Mouse (Mus musculus) midbrain, embryonic 16.5 days (tissue): ENCODE results near the gene Gm5431. TPM values are rescaled to one million over a fixed set of nuclear protein-coding genes. Genes with fewer than 3 reads are reported as not detected.
"Not testable (repeated sequence)": the region's sequence is repeated elsewhere in the genome, so short reads cannot be mapped to it uniquely, and the experiment has no call there.

Experiments
- ATAC-seq: fragments of 200-750 bp; cut with Nextera tagmentation; 2 replicates; pipeline ENCODE4 v1.8.0; 2017; ENCODE audit warnings: moderate TSS enrichment
- H3K27ac ChIP-seq: fragments of 300-500 bp; sonication (generic); 2 replicates; pipeline ENCODE4 v1.5.1; 2014; ENCODE audit warnings: mild to moderate bottlenecking, low read length, mixed read lengths
- H3K27me3 ChIP-seq: fragments of 300-500 bp; sonication (generic); 2 replicates; pipeline ENCODE4 v1.6.1; 2014; ENCODE audit warnings: low read depth, low read length, mixed read lengths; ENCODE audit not compliant: control insufficient read depth, insufficient read depth
- H3K36me3 ChIP-seq: fragments of 300-500 bp; sonication (generic); 2 replicates; pipeline ENCODE4 v1.6.1; 2014; ENCODE audit warnings: mild to moderate bottlenecking, low read length, moderate library complexity, mixed read lengths; ENCODE audit not compliant: control insufficient read depth, insufficient read depth
- H3K4me1 ChIP-seq: fragments of 300-500 bp; sonication (generic); 2 replicates; pipeline ENCODE4 v1.6.1; 2014; ENCODE audit warnings: mild to moderate bottlenecking, low read length, mixed read lengths; ENCODE audit not compliant: control insufficient read depth, insufficient read depth
- H3K4me2 ChIP-seq: fragments of 300-500 bp; sonication (generic); 2 replicates; pipeline ENCODE4 v1.6.1; 2014; ENCODE audit warnings: mild to moderate bottlenecking, low read length, mixed read lengths
- H3K4me3 ChIP-seq: fragments of 300-500 bp; sonication (generic); 2 replicates; pipeline ENCODE4 v1.5.1; 2014; ENCODE audit warnings: low read depth, mild to moderate bottlenecking, low read length, moderate library complexity, mixed read lengths
- H3K9ac ChIP-seq: fragments of 300-500 bp; sonication (generic); 2 replicates; pipeline ENCODE4 v1.6.1; 2014; ENCODE audit warnings: low read depth, low read length, mixed read lengths
- H3K9me3 ChIP-seq: fragments of 300-500 bp; sonication (generic); replicated peaks from 2 replicates; pipeline ENCODE4 v1.6.1; 2014; ENCODE audit warnings: mild to moderate bottlenecking, low read length, mixed read lengths; ENCODE audit not compliant: control insufficient read depth, poor library complexity, severe bottlenecking
- WGBS: fragments of 180-500 bp; shearing (Covaris S2); extraction: QIAGEN DNeasy Blood & Tissue Kit; methylation state at CpG from one replicate; pipeline ENCODE4 v1.1.7; 2014; 5-methylcytosine and 5-hydroxymethylcytosine counted together
- polyA plus RNA-seq: library from polyadenylated mRNA; unstranded; fragments of >200 nt; fragmentation: Nextera tagmentation; extraction: Ambion mirVana; gene quantifications from 2 replicates; pipeline ENCODE4 v1.2.1, GENCODE M21; 2015

The Gm5431 gene
- polyA plus RNA-seq: 0.15 and 0.20 TPM in 2 replicates

GRCm38 (mm10) chr11:48902021-48902420, at the start of gene Gm5431:
Gm5431 (minus strand) TSS chr11:48902214.
- H3K27me3 ChIP-seq: no peaks in the 10 kb centered on the region
- no peak for ATAC-seq
- H3K9ac ChIP-seq: no peak within 1 kb of the TSS
- no peaks in the 10 kb centered on the region for H3K36me3 ChIP-seq
- H3K4me2 ChIP-seq: no peak within 1 kb of the TSS
- no peaks in the 10 kb centered on the region for H3K4me1 ChIP-seq
- no peak within 1 kb of the TSS for H3K27ac ChIP-seq
- no peaks in the 10 kb centered on the region for H3K9me3 ChIP-seq
- WGBS: 74% methylated on average over 2 of the region's 2 CpGs
- no peak within 1 kb of the TSS for H3K4me3 ChIP-seq

DNA sequence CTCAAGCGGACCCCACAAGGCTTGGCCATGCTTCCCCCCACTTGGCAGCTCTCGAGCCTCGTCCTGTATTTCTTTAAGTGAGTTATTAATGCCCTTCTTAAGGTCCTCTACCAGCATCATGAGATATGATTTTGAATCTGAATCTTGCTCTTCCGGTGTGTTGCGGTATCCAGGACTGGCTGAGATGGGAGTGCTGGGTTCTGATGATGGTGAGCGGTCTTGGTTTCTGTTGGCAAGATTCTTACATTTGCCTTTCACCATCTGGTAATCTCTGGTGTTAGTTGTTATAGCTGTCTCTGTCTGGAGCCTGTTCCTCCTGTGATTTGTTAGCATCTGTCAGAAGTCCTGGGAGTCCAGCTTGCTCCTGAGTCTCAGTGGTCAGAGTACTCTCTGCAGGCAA, 44.1 kb upstream of the Gm5431 start, which contains the start of gene Psme2b:
TSS of gene Psme2b (minus strand) at position 101 of the 400 bp plus-strand sequence.
- WGBS: 92% methylated on average over 6 of the region's 6 CpGs
- not testable (repeated sequence) for ATAC-seq, H3K36me3 ChIP-seq

DNA sequence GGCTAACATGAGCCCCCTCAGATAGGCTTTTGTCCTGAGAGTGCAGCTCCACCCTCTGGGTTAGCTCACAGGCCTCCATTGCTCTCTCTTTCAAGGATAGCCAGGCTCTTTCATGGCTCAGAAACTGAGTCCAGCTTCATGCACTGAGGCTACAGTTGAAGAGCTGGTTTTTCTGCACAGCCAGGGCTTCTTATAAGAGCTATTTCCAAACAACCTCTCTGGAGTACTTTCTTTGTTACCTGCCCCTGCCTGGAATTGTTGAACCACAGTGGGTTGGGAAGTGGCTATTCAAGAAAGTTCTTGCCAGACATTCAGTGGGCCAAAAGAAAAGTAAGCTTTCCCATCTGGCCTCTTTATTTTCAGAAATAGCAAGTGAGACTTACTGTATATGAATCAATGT, 37.3 kb upstream of the Gm5431 start:
- H3K9me3 ChIP-seq, H3K4me2 ChIP-seq, ATAC-seq, H3K27me3 ChIP-seq, H3K4me1 ChIP-seq, H3K36me3 ChIP-seq, H3K4me3 ChIP-seq, H3K27ac ChIP-seq, H3K9ac ChIP-seq: not testable (repeated sequence)

More for the DNA sequence above, 44.1 kb upstream of the Gm5431 start, which contains the start of gene Psme2b:
- H3K9ac ChIP-seq, H3K9me3 ChIP-seq, H3K4me2 ChIP-seq, H3K27me3 ChIP-seq, H3K4me3 ChIP-seq, H3K4me1 ChIP-seq, H3K27ac ChIP-seq: not testable (repeated sequence)

DNA sequence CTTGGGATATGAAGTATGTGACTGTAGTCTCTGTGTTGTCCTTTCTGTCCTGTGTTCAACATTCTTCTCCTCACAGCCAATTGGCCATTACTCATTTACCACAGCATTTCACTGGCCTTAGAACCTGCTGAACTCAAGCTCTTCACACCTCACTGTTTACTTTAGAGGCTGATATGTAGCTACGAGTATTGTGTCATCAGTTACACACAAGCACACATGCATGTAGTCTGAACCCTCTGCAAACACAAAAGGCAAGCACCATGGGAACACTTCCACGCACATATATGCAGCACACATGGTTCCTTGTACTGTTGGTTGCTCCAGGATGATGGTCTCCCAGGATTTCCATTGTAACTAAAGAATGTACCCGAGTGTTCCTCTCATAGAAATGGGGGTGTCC, 33.3 kb upstream of the Gm5431 start:
- H3K9ac ChIP-seq, H3K27me3 ChIP-seq, H3K9me3 ChIP-seq, H3K4me1 ChIP-seq, H3K4me2 ChIP-seq, H3K27ac ChIP-seq, H3K36me3 ChIP-seq, H3K4me3 ChIP-seq, ATAC-seq: not testable (repeated sequence)
- WGBS: no CpG with 5 or more reads among the region's 3 CpGs

GRCm38 (mm10) chr11:48933923-48934322, 31.9 kb upstream of the Gm5431 start:
- ATAC-seq, H3K36me3 ChIP-seq: not testable (repeated sequence)
- 78% methylated on average over 1 of the region's 1 CpGs for WGBS

DNA sequence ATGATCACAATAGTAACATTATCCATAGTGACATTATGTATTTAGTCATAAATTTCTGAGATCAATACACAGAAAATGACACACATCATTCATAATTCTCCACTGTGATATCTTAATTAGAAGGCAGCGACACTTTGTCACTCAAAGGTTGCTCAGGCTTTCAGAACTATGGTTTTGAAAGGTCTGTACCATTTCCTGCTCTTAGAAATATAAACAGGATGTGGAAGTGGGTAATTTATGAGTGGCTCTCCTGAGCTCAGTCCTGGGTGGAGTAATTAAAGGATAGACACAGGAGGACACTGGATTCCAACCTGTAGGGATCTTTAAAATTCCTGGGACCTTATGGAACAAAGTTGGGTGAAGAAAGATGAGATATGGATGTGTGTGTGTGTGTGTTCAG, 31.4 kb upstream of the Gm5431 start:
- H3K27me3 ChIP-seq, ATAC-seq, H3K4me3 ChIP-seq, H3K27ac ChIP-seq, H3K9me3 ChIP-seq, H3K9ac ChIP-seq, H3K36me3 ChIP-seq, H3K4me1 ChIP-seq, H3K4me2 ChIP-seq: not testable (repeated sequence)
- 78% methylated on average over 1 of the region's 1 CpGs for WGBS

More at GRCm38 (mm10) chr11:48933923-48934322, 31.9 kb upstream of the Gm5431 start:
- H3K9ac ChIP-seq, H3K4me1 ChIP-seq, H3K27me3 ChIP-seq, H3K27ac ChIP-seq, H3K4me2 ChIP-seq, H3K9me3 ChIP-seq, H3K4me3 ChIP-seq: not testable (repeated sequence)

GRCm38 (mm10) chr11:48928068-48928467, 26.1 kb upstream of the Gm5431 start:
- H3K4me3 ChIP-seq, H3K9me3 ChIP-seq, H3K4me1 ChIP-seq, H3K27me3 ChIP-seq, H3K9ac ChIP-seq, ATAC-seq, H3K27ac ChIP-seq, H3K36me3 ChIP-seq, H3K4me2 ChIP-seq: not testable (repeated sequence)
- 92% methylated on average over 1 of the region's 1 CpGs for WGBS

GRCm38 (mm10) chr11:48926437-48926836, 24.4 kb upstream of the Gm5431 start:
- H3K36me3 ChIP-seq, H3K9ac ChIP-seq, H3K9me3 ChIP-seq, H3K4me2 ChIP-seq, H3K27ac ChIP-seq, ATAC-seq, H3K27me3 ChIP-seq, H3K4me1 ChIP-seq, H3K4me3 ChIP-seq: not testable (repeated sequence)

DNA sequence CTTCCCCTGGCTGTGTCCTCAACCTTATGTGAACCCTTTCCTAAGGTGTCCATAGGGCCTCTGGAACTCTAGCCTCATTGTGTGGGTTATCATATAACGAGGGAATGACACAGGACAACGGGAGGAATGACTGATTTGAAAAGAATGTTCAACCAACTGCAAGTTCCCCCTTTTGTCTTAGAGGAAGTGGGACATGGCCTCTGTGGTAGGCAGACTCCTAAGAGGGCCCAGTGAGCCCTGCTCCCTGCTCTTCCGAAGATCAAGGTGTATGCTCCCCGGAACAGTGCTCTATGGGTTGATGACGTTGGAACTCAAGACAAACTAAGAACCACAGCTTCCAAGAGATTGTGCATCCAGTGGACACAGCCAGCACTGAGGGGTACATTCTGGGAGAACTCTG, 21.8 kb upstream of the Gm5431 start:
- H3K4me2 ChIP-seq, ATAC-seq, H3K27ac ChIP-seq, H3K9me3 ChIP-seq, H3K36me3 ChIP-seq, H3K4me3 ChIP-seq, H3K4me1 ChIP-seq, H3K9ac ChIP-seq, H3K27me3 ChIP-seq: not testable (repeated sequence)
- WGBS: 84% methylated on average over 5 of the region's 5 CpGs

- Histone ChIP-seq H3K4me3 (no peak overlapping the region), H3K4me2 (no peak overlapping the region), H3K36me3 (no peaks in the 10 kb centered on the region), H3K27me3 (no peaks in the 10 kb centered on the region), H3K4me1 (no peaks in the 10 kb centered on the region), H3K9ac (no peak overlapping the region), H3K27ac (no peak overlapping the region), H3K9me3 (no peaks in the 10 kb centered on the region)
- WGBS: 86% methylated on average over 3 of the region's 3 CpGs
- no peak for ATAC-seq
Observed at GRCm38 (mm10) chr11:48918380-48918779, 16.4 kb upstream of the Gm5431 start.
